In the genomic region with DNA sequence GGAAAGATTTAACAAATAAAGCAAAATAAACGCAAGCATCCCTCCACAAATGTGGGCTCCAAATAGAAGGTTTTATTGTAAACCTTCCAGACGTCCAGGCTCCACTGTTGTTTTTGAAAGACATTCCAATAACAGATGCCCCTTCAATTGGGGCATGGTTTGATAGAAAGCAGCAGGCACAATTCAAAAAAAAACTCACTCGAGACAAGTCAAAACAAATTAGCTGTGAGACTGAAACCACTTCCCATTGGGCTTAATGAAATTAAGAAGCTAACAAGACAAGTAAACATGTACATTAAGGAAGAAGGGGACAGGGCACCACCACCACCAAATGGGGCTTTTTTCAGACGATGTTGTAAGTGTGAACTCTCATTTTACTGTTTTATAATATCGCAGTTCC, we compare ENCODE assay signal across 20 mouse cellular contexts. TPM values are rescaled to one million over a fixed set of nuclear protein-coding genes. Genes with fewer than 3 reads are reported as not detected.
DNase-seq lines count a peak whose midpoint lies in the region; ATAC-seq and TF ChIP-seq lines count a peak whose summit lies in the region.
"Had no signal": no experiment of that assay in that cellular context is flagged by ENCODE, and none has a peak within 500 bp of the region (broad histone marks: within the 10 kb centered on the region; RNA-seq: fewer than 3 reads in every experiment).

No protein-coding gene starts in this region.

- H3K36me3 ChIP-seq in embryonic facial prominence, embryonic 10.5 days (replicated peaks) = peaks cover 4% of the 10 kb centered on the region; the same call in 1 of the 2 replicates
- H3K36me3 ChIP-seq in embryonic facial prominence, embryonic 13.5 days = peaks cover 2% of the 10 kb centered on the region; the same call in 1 of the 2 replicates
- no peaks in the 10 kb centered on the region for H3K36me3 ChIP-seq in thymus, adult 2 months (ENCODE audit: control insufficient read depth, insufficient read depth, low read length)
- H3K36me3 ChIP-seq: embryonic facial prominence, embryonic 12.5 days; forebrain, embryonic 15.5 days had no signal

- TF ChIP-seq CTCF in thymus, adult 2 months (IDR thresholded peaks at IDR 0.05; ENCODE audit: borderline replicate concordance, control insufficient read depth, extremely low read depth, insufficient read depth, low read length, poor library complexity) = no peak

- no peak for TF ChIP-seq POLR2A in thymus, adult 2 months (IDR thresholded peaks at IDR 0.05; ENCODE audit: control insufficient read depth, extremely low read depth, insufficient read depth, low read length, poor library complexity)

- peaks cover 25% of the 10 kb centered on the region for H3K4me1 ChIP-seq in embryonic facial prominence, embryonic 10.5 days
- H3K4me1 ChIP-seq in embryonic facial prominence, embryonic 13.5 days = peaks cover 6% of the 10 kb centered on the region; the same call in 1 of the 2 replicates
- H3K4me1 ChIP-seq in thymus, adult 2 months (replicated peaks; ENCODE audit: control insufficient read depth, insufficient read depth, low read length) = no peaks in the 10 kb centered on the region
- H3K4me1 ChIP-seq: forebrain, embryonic 15.5 days had no signal

- H3K4me2 ChIP-seq in embryonic facial prominence, embryonic 13.5 days = no peak overlapping the region
- H3K4me2 ChIP-seq: embryonic facial prominence, embryonic 12.5 days; forebrain, embryonic 13.5 days; forebrain, embryonic 15.5 days had no signal

- peaks cover 20% of the 10 kb centered on the region for H3K9me3 ChIP-seq in embryonic facial prominence, embryonic 10.5 days
- H3K9me3 ChIP-seq in embryonic facial prominence, embryonic 13.5 days = peaks cover 14% of the 10 kb centered on the region

- no peak for ATAC-seq in embryonic facial prominence, embryonic 13.5 days (ENCODE audit: insufficient number of reproducible peaks, insufficient read depth, low FRiP score, low TSS enrichment, low read depth)
- ATAC-seq: activated CD4-positive, CD25-positive, alpha-beta regulatory T cell, adult 4 months; forebrain, embryonic 13.5 days; forebrain, embryonic 15.5 days; forebrain, postnatal 0 days; Patski had no signal

- 42% methylated on average over 5 of the region's 5 CpGs for WGBS in embryonic facial prominence, embryonic 10.5 days
- 32% methylated on average over 5 of the region's 5 CpGs for WGBS in embryonic facial prominence, embryonic 13.5 days
- WGBS in thymus, adult 2 months = 96% methylated on average over 5 of the region's 5 CpGs

- H3K27ac ChIP-seq in embryonic facial prominence, embryonic 10.5 days (replicated peaks) = peak overlapping the region; percentile 61; the same call in 1 of the 2 replicates
- H3K27ac ChIP-seq in embryonic facial prominence, embryonic 13.5 days = 0 out of 2 replicates have a peak overlapping the region, but pooled peaks have one; percentile 34
- no peak overlapping the region for H3K27ac ChIP-seq in thymus, adult 2 months (ENCODE audit: control insufficient read depth, insufficient read depth, low read length)
- H3K27ac ChIP-seq: forebrain, embryonic 13.5 days; forebrain, embryonic 15.5 days had no signal

- no peak overlapping the region for H3K4me3 ChIP-seq in embryonic facial prominence, embryonic 10.5 days
- H3K4me3 ChIP-seq in embryonic facial prominence, embryonic 13.5 days = no peak overlapping the region
- no peak overlapping the region for H3K4me3 ChIP-seq in thymus, adult 2 months (ENCODE audit: control insufficient read depth, insufficient read depth, low read length)
- H3K4me3 ChIP-seq: embryonic facial prominence, embryonic 12.5 days; forebrain, embryonic 13.5 days; forebrain, embryonic 15.5 days had no signal

- H3K27me3 ChIP-seq in embryonic facial prominence, embryonic 10.5 days (replicated peaks; ENCODE audit: low read depth, poor library complexity, severe bottlenecking) = peaks cover 5% of the 10 kb centered on the region; the same call in 1 of the 2 replicates
- H3K27me3 ChIP-seq in embryonic facial prominence, embryonic 13.5 days = no peaks in the 10 kb centered on the region
- H3K27me3 ChIP-seq in thymus, adult 2 months (ENCODE audit: control insufficient read depth, insufficient read depth, low read length) = no peaks in the 10 kb centered on the region
- H3K27me3 ChIP-seq: embryonic facial prominence, embryonic 12.5 days; forebrain, embryonic 13.5 days; forebrain, embryonic 15.5 days; Patski had no signal

- H3K9ac ChIP-seq in embryonic facial prominence, embryonic 13.5 days = no peak overlapping the region
- H3K9ac ChIP-seq: embryonic facial prominence, embryonic 12.5 days; forebrain, embryonic 13.5 days; forebrain, embryonic 15.5 days; forebrain, postnatal 0 days had no signal

- DNase-seq in MN1 (ENCODE audit: low spot score) = peak; percentile 76
- no peak for DNase-seq in embryonic facial prominence, embryonic 10.5 days (ENCODE audit: low spot score)
- DNase-seq in left cerebral cortex, adult 9 months (ENCODE audit: low spot score in 2 of 2) = no peak
- no peak for DNase-seq in thymus, adult 2 months
- DNase-seq in spleen, postnatal 36 days (ENCODE audit: low spot score in 2 of 2) = no peak
- DNase-seq: adrenal gland, adult 8-10 months; adrenal gland, postnatal 14 days; adrenal gland, postnatal 36 days; cerebellum, adult 11-12 months; cerebellum, adult 2 months; cerebellum, adult 9-10 months; cerebellum, postnatal 10 days; cerebellum, postnatal 25 days; forebrain, postnatal 0 days had no signal

RNA-seq across cellular contexts. Expression of gene Ankrd55, which starts 43.1 kb away (rescaled TPM):
- 0.33 and 0.49 TPM in 2 replicates for polyA plus RNA-seq in embryonic facial prominence, embryonic 10.5 days (2016; fragmentation: Nextera tagmentation; extraction: Ambion mirVana)
- polyA plus RNA-seq in embryonic facial prominence, embryonic 13.5 days (2015; fragmentation: Nextera tagmentation; extraction: Ambion mirVana) = 1.1 and 1.2 TPM in 2 replicates
- 2.5 and 2.6 TPM in 2 replicates for polyA plus RNA-seq in thymus, adult 2 months (2012; rRNA removed)
